Mouse (Mus musculus) olfactory bulb, adult 2 months (tissue): ENCODE data around the gene Ralbp1. TPM values are rescaled to one million over a fixed set of nuclear protein-coding genes. Genes with fewer than 3 reads are reported as not detected.

Experiments
- H3K27ac ChIP-seq: fragments of 200-500 bp; 2 replicates; pipeline ENCODE4 v1.5.1; 2012; ENCODE audit warnings: low read depth, low read length; ENCODE audit not compliant: insufficient read depth
- H3K4me1 ChIP-seq: fragments of 200-500 bp; 2 replicates; pipeline ENCODE4 v1.6.1; 2012; ENCODE audit warnings: low read length; ENCODE audit not compliant: control insufficient read depth, insufficient read depth
- H3K4me3 ChIP-seq: fragments of 200-500 bp; 2 replicates; pipeline ENCODE4 v1.5.1; 2012; ENCODE audit warnings: mild to moderate bottlenecking, low read depth, low read length, moderate library complexity; ENCODE audit not compliant: insufficient read depth
- CTCF ChIP-seq: fragments of 200-500 bp; IDR thresholded peaks from 2 replicates; pipeline ENCODE4 v1.5.1; 2012; ENCODE audit warnings: low read depth, mild to moderate bottlenecking, low read length, moderate library complexity; ENCODE audit not compliant: insufficient read depth
- POLR2A ChIP-seq: fragments of 200-500 bp; IDR thresholded peaks from 2 replicates; pipeline ENCODE4 v1.6.1; 2012; ENCODE audit warnings: mild to moderate bottlenecking, low read depth, low read length, moderate library complexity; ENCODE audit not compliant: insufficient read depth
- WGBS: fragments of 180-500 bp; shearing (Covaris S2); methylation state at CpG from one replicate; pipeline ENCODE4 v1.1.7; 2018; 5-methylcytosine and 5-hydroxymethylcytosine counted together
- polyA plus RNA-seq: library from polyadenylated mRNA; stranded (reverse); fragments of >200 nt; gene quantifications from 2 replicates; pipeline ENCODE4 v1.2.4, GENCODE M21; 2012; ENCODE audit warnings: low replicate concordance; ENCODE audit not compliant: missing spikeins, insufficient read depth, insufficient read length

Gene Ralbp1
- polyA plus RNA-seq, 1 experiment, result not detected

- WGBS, result 94% methylated on average over 3 of the region's 3 CpGs
- TF ChIP-seq POLR2A (no peak), CTCF (no peak)
Observed at GRCm38 (mm10) chr17:65866201-65866600, 19.4 kb downstream of the Ralbp1 start.

GRCm38 (mm10) chr17:65865265-65865664, 20.3 kb downstream of the Ralbp1 start:
- TF ChIP-seq CTCF, result no peak
- no peak for TF ChIP-seq POLR2A
- Histone ChIP-seq H3K4me1 (no peaks in the 10 kb centered on the region; the same call in 1 of the 2 replicates), H3K4me3 (no peak overlapping the region), H3K27ac (no peak overlapping the region)

More at GRCm38 (mm10) chr17:65866201-65866600, 19.4 kb downstream of the Ralbp1 start:
- no peak overlapping the region for H3K4me3 ChIP-seq
- no peaks in the 10 kb centered on the region; the same call in 1 of the 2 replicates for H3K4me1 ChIP-seq
- H3K27ac ChIP-seq, result no peak overlapping the region

GRCm38 (mm10) chr17:65864742-65865141, 20.9 kb downstream of the Ralbp1 start:
- no peak overlapping the region for H3K27ac ChIP-seq
- 40% methylated on average over 4 of the region's 4 CpGs for WGBS
- TF ChIP-seq CTCF (no peak), POLR2A (no peak)
- no peaks in the 10 kb centered on the region; the same call in 1 of the 2 replicates for H3K4me1 ChIP-seq
- no peak overlapping the region for H3K4me3 ChIP-seq

GRCm38 (mm10) chr17:65863830-65864229, 21.8 kb downstream of the Ralbp1 start:
- WGBS, result 90% methylated on average over 12 of the region's 12 CpGs
- no peak overlapping the region for H3K4me3 ChIP-seq

GRCm38 (mm10) chr17:65862579-65862978, 23.0 kb downstream of the Ralbp1 start:
- TF ChIP-seq POLR2A, result no peak
- TF ChIP-seq CTCF, result no peak
- 51% methylated on average over 4 of the region's 4 CpGs for WGBS
- Histone ChIP-seq H3K4me3 (no peak overlapping the region), H3K27ac (no peak overlapping the region), H3K4me1 (no peaks in the 10 kb centered on the region)

More at GRCm38 (mm10) chr17:65863830-65864229, 21.8 kb downstream of the Ralbp1 start:
- TF ChIP-seq CTCF (no peak), POLR2A (no peak)
- no peaks in the 10 kb centered on the region for H3K4me1 ChIP-seq
- no peak overlapping the region for H3K27ac ChIP-seq

- 87% methylated on average over 4 of the region's 4 CpGs for WGBS
- TF ChIP-seq POLR2A (no peak), CTCF (no peak)
- H3K27ac ChIP-seq, result no peak overlapping the region
- no peak overlapping the region for H3K4me3 ChIP-seq
- no peaks in the 10 kb centered on the region for H3K4me1 ChIP-seq
Observed at GRCm38 (mm10) chr17:65857617-65858016, 28.0 kb downstream of the Ralbp1 start.

GRCm38 (mm10) chr17:65854006-65854405, 31.6 kb downstream of the Ralbp1 start:
- no peak overlapping the region for H3K4me3 ChIP-seq
- no peak overlapping the region for H3K27ac ChIP-seq
- no peak for TF ChIP-seq POLR2A
- TF ChIP-seq CTCF, result no peak
- 92% methylated on average over 4 of the region's 4 CpGs for WGBS
- H3K4me1 ChIP-seq, result no peaks in the 10 kb centered on the region

GRCm38 (mm10) chr17:65853326-65853725, 32.3 kb downstream of the Ralbp1 start:
- 90% methylated on average over 6 of the region's 6 CpGs for WGBS
- TF ChIP-seq POLR2A (no peak), CTCF (no peak)

GRCm38 (mm10) chr17:65851749-65852148, 33.8 kb downstream of the Ralbp1 start:
- 93% methylated on average over 6 of the region's 6 CpGs for WGBS
- TF ChIP-seq CTCF, result no peak
- no peak for TF ChIP-seq POLR2A
- H3K4me1 ChIP-seq, result peaks cover 6% of the 10 kb centered on the region
- no peak overlapping the region for H3K4me3 ChIP-seq
- H3K27ac ChIP-seq, result no peak overlapping the region

More at GRCm38 (mm10) chr17:65853326-65853725, 32.3 kb downstream of the Ralbp1 start:
- H3K4me3 ChIP-seq, result no peak overlapping the region
- peaks cover 3% of the 10 kb centered on the region; the same call in 1 of the 2 replicates for H3K4me1 ChIP-seq
- H3K27ac ChIP-seq, result no peak overlapping the region

GRCm38 (mm10) chr17:65850487-65850886, 35.1 kb downstream of the Ralbp1 start:
- peaks cover 6% of the 10 kb centered on the region for H3K4me1 ChIP-seq
- no peak overlapping the region for H3K27ac ChIP-seq
- 86% methylated on average over 17 of the region's 17 CpGs for WGBS
- no peak overlapping the region for H3K4me3 ChIP-seq
- TF ChIP-seq CTCF (no peak), POLR2A (no peak)
